Mouse (Mus musculus): Measurements from ENCODE around the gene Hsd17b6. TPM values are rescaled to one million over a fixed set of nuclear protein-coding genes. Genes with fewer than 3 reads are reported as not detected.

Gene Hsd17b6
- polyA plus RNA-seq, 1 experiment: 1.6 TPM

DNA sequence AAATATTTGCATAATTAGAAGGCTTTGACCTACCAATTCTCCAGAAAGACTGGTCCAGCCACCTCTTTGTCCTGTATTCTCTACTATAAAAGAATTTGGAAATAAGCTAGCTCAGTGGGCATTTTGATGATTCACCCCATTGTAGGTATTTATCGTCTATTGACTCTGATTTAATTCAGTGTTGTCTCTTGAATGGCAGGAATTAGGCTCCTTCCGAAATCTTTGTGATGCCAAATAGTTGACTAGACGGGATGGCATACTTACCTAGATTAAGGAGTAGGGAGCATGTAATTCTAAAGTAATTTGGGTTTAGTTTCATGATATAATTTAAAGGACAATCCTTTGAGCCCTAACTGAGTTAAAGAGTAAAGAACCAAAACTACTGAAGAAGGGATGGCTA lies 30.5 kb upstream of the Hsd17b6 start:
- H3K4me1 ChIP-seq (replicated peaks; ENCODE audit: control insufficient read depth, insufficient read depth, low read length): peaks cover 31% of the 10 kb centered on the region
- no peak for DNase-seq
- no peak overlapping the region for H3K27ac ChIP-seq (ENCODE audit: control insufficient read depth, insufficient read depth, low read length)
- H3K36me3 ChIP-seq (ENCODE audit: control insufficient read depth, insufficient read depth, low read length): peaks cover 24% of the 10 kb centered on the region
- 89% methylated on average over 3 of the region's 3 CpGs for WGBS
- TF ChIP-seq POLR2A (IDR thresholded peaks at IDR 0.05; ENCODE audit: control insufficient read depth, extremely low read depth, insufficient read depth, low read length, poor library complexity): no peak
- TF ChIP-seq CTCF (IDR thresholded peaks at IDR 0.05; ENCODE audit: borderline replicate concordance, control insufficient read depth, extremely low read depth, insufficient read depth, low read length, poor library complexity): no peak
- no peak overlapping the region for H3K4me3 ChIP-seq (ENCODE audit: control insufficient read depth, insufficient read depth, low read length)
- H3K27me3 ChIP-seq (ENCODE audit: control insufficient read depth, insufficient read depth, low read length): no peaks in the 10 kb centered on the region

DNA sequence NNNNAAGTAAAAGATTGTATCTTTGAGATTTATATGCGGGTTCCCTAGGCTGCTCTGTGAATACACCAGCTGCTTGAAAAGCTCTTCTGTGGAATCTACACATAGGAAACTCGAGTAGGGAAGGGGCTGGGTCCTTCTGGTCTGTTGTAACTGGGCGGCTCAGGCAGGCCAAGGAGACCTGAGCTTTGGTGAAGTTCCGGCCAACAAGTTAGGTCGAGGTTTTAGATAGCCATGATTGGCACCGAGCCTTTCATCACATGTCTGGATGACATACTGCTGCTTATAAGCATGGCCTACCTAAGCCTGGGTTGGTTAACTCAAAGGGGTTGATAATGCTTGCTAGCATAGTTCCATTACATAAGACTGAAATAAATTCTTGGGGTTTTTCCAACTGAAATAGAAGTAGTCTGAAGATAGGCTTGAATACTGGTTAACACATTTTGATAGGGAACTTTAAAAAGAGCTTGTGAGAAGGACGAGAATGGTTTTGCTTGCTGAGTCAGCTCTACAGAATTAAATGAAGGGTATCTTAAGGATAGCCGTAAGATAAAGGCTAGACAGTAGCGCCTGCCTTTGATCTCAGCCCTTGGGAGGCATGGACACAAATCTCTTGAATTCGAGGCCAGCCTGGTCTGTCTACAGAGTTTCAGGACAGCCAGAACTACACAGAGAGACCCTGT lies 29.5 kb upstream of the Hsd17b6 start:
- no peak for TF ChIP-seq POLR2A (IDR thresholded peaks at IDR 0.05; ENCODE audit: control insufficient read depth, extremely low read depth, insufficient read depth, low read length, poor library complexity)
- no peak for TF ChIP-seq CTCF (IDR thresholded peaks at IDR 0.05; ENCODE audit: borderline replicate concordance, control insufficient read depth, extremely low read depth, insufficient read depth, low read length, poor library complexity)
- 8% methylated on average over 10 of the region's 10 CpGs for WGBS
- Histone ChIP-seq H3K36me3 (ENCODE audit: control insufficient read depth, insufficient read depth, low read length) (peaks cover 22% of the 10 kb centered on the region), H3K4me1 (replicated peaks; ENCODE audit: control insufficient read depth, insufficient read depth, low read length) (peaks cover 23% of the 10 kb centered on the region), H3K27ac (ENCODE audit: control insufficient read depth, insufficient read depth, low read length) (no peak overlapping the region), H3K4me3 (ENCODE audit: control insufficient read depth, insufficient read depth, low read length) (peak overlapping the region; percentile 38), H3K27me3 (ENCODE audit: control insufficient read depth, insufficient read depth, low read length) (no peaks in the 10 kb centered on the region)
- DNase-seq: no peak

GRCm38 (mm10) chr10:128030860-128031259 lies 23.4 kb upstream of the Hsd17b6 start:
- Histone ChIP-seq H3K4me1 (replicated peaks; ENCODE audit: control insufficient read depth, insufficient read depth, low read length) (peaks cover 3% of the 10 kb centered on the region; the same call in 1 of the 2 replicates), H3K27ac (ENCODE audit: control insufficient read depth, insufficient read depth, low read length) (no peak overlapping the region), H3K4me3 (ENCODE audit: control insufficient read depth, insufficient read depth, low read length) (no peak overlapping the region), H3K36me3 (ENCODE audit: control insufficient read depth, insufficient read depth, low read length) (peaks cover 10% of the 10 kb centered on the region), H3K27me3 (ENCODE audit: control insufficient read depth, insufficient read depth, low read length) (no peaks in the 10 kb centered on the region)
- TF ChIP-seq POLR2A (IDR thresholded peaks at IDR 0.05; ENCODE audit: control insufficient read depth, extremely low read depth, insufficient read depth, low read length, poor library complexity) (no peak), CTCF (IDR thresholded peaks at IDR 0.05; ENCODE audit: borderline replicate concordance, control insufficient read depth, extremely low read depth, insufficient read depth, low read length, poor library complexity) (no peak)
- WGBS: 47% methylated on average over 2 of the region's 2 CpGs
- DNase-seq: no peak

DNA sequence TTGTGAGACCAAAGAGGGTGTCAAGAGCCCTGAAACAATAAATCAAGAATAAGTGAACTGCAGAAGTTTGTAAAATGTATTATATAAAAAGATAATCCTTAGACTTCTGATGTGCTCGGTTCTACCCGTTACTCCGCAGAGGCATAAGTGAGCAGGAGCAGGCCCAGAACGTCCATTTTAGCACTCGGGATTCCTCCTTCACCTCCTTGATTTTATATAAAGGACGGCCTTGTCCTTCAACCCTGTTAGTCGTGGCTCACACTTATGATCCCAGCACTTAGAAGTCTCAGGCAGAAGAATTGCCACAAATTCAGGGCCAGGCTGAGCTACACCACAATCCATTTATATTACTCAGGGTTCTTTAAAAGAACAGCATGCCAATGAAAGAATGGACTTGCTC lies 22.5 kb upstream of the Hsd17b6 start:
- peaks cover 3% of the 10 kb centered on the region; the same call in 1 of the 2 replicates for H3K4me1 ChIP-seq (replicated peaks; ENCODE audit: control insufficient read depth, insufficient read depth, low read length)
- TF ChIP-seq POLR2A (IDR thresholded peaks at IDR 0.05; ENCODE audit: control insufficient read depth, extremely low read depth, insufficient read depth, low read length, poor library complexity): no peak
- TF ChIP-seq CTCF (IDR thresholded peaks at IDR 0.05; ENCODE audit: borderline replicate concordance, control insufficient read depth, extremely low read depth, insufficient read depth, low read length, poor library complexity): no peak
- H3K27me3 ChIP-seq (ENCODE audit: control insufficient read depth, insufficient read depth, low read length): no peaks in the 10 kb centered on the region
- no peak overlapping the region for H3K4me3 ChIP-seq (ENCODE audit: control insufficient read depth, insufficient read depth, low read length)
- DNase-seq: no peak
- 98% methylated on average over 7 of the region's 7 CpGs for WGBS
- H3K36me3 ChIP-seq (ENCODE audit: control insufficient read depth, insufficient read depth, low read length): peaks cover 10% of the 10 kb centered on the region
- H3K27ac ChIP-seq (ENCODE audit: control insufficient read depth, insufficient read depth, low read length): no peak overlapping the region

DNA sequence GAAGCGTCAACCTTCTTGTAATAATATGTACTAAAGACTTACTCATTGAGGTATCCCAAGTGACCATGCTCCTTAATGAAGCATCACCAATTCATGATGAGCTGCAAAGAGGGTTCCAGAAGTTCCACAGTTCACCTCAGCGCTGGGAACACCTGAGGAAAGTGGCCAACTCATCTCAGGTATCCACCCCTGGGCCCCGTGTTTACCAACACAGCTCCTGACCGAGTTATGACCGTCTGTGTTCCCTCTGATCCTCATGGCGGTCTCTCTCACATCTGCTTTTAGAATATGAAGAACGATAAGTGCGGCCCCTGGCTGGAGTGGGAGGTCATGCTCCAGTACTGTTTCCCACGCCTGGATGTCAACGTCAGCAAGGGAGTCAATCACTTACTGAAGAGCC lies 16.1 kb upstream of the Hsd17b6 start:
- WGBS: 96% methylated on average over 10 of the region's 10 CpGs
- no peak for TF ChIP-seq POLR2A (IDR thresholded peaks at IDR 0.05; ENCODE audit: control insufficient read depth, extremely low read depth, insufficient read depth, low read length, poor library complexity)
- TF ChIP-seq CTCF (IDR thresholded peaks at IDR 0.05; ENCODE audit: borderline replicate concordance, control insufficient read depth, extremely low read depth, insufficient read depth, low read length, poor library complexity): no peak
- H3K27ac ChIP-seq (ENCODE audit: control insufficient read depth, insufficient read depth, low read length): no peak overlapping the region
- H3K36me3 ChIP-seq (ENCODE audit: control insufficient read depth, insufficient read depth, low read length): peaks cover 28% of the 10 kb centered on the region
- H3K4me3 ChIP-seq (ENCODE audit: control insufficient read depth, insufficient read depth, low read length): no peak overlapping the region
- H3K27me3 ChIP-seq (ENCODE audit: control insufficient read depth, insufficient read depth, low read length): no peaks in the 10 kb centered on the region
- no peak for DNase-seq
- H3K4me1 ChIP-seq (replicated peaks; ENCODE audit: control insufficient read depth, insufficient read depth, low read length): no peaks in the 10 kb centered on the region

DNA sequence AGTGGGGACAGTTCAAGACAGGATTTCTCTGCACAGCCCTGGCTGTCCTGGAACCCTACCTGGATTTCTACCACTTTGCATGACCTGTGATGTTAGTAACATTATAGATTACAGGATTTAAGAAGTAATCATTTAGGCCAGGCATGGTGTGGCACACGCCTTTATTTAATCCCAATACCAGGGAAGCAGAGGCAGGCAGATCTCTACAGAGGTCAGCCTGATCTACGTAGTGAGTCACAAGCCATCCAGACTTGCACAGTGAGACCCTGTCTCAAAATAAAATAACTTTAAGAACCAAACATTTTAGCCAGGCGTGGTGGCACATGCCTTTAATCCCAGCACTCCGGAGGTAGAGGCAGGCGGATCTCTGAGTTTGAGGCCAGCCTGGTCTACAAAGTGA lies 14.8 kb upstream of the Hsd17b6 start:
- DNase-seq: no peak
- Histone ChIP-seq H3K4me3 (ENCODE audit: control insufficient read depth, insufficient read depth, low read length) (no peak overlapping the region), H3K36me3 (ENCODE audit: control insufficient read depth, insufficient read depth, low read length) (peaks cover 31% of the 10 kb centered on the region), H3K27ac (ENCODE audit: control insufficient read depth, insufficient read depth, low read length) (no peak overlapping the region), H3K27me3 (ENCODE audit: control insufficient read depth, insufficient read depth, low read length) (no peaks in the 10 kb centered on the region), H3K4me1 (replicated peaks; ENCODE audit: control insufficient read depth, insufficient read depth, low read length) (no peaks in the 10 kb centered on the region; the same call in 1 of the 2 replicates)
- 96% methylated on average over 5 of the region's 5 CpGs for WGBS
- TF ChIP-seq POLR2A (IDR thresholded peaks at IDR 0.05; ENCODE audit: control insufficient read depth, extremely low read depth, insufficient read depth, low read length, poor library complexity) (no peak), CTCF (IDR thresholded peaks at IDR 0.05; ENCODE audit: borderline replicate concordance, control insufficient read depth, extremely low read depth, insufficient read depth, low read length, poor library complexity) (no peak)

All from thymus, adult 2 months (tissue).